Mouse (Mus musculus) ovary, postnatal 14 days (tissue): ENCODE results near the gene Unc5a.

ENCODE experiments used
- DNase-seq: peaks from one replicate; pipeline ENCODE4 v3.0.0; 2022; ENCODE audit warnings: low spot score

Gene Unc5a

DNA sequence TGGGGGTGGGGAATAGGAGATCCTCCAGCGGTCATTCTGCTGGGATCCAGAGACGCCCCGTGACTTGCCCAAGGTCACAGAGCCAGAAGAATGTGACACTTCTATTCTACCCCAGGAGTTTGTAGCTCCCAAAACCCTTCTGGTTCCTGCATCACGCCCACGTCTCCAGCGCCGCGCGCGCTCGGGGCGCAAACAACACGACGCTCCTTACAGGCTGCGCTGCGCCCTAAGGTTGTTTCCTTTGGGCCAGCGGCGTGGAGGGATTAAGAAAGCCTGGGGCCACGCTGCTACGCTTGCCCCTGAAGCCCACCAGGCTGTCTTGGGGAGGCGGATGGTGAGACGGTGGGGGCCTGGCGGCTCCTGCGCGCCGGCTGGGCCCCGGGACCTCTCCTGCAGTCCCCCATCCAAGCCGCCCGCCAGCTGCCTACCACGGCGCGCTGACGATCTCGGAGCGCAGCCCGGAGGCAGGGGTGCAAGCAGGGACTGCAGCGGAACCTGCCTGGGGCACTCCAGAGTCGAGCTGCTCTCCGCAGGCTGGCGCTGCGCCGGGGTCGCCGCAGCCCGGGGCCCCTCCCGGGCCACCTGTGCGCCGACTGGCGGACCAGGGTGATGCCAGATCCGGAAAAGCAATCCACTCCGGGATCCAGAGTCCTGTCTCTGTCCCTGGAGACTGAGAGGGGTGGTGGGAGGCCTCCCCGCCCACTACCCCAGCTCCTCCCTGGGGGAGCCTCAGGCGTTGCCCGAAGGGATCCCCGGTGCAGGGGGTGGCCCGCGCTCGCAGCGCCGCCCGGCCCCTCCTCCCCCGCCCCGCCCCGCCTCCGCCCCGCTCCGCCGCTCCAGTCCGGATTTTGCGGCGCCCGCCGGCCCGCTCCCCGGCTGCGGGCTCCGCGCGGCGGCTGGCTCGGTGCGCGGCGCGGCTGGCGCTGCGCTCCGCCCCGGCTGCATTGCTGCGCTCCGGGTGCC, at the start of gene Unc5a:
Unc5a (plus strand) TSS at position 881 of the 963 bp plus-strand sequence.
- DNase-seq: no peak

DNA sequence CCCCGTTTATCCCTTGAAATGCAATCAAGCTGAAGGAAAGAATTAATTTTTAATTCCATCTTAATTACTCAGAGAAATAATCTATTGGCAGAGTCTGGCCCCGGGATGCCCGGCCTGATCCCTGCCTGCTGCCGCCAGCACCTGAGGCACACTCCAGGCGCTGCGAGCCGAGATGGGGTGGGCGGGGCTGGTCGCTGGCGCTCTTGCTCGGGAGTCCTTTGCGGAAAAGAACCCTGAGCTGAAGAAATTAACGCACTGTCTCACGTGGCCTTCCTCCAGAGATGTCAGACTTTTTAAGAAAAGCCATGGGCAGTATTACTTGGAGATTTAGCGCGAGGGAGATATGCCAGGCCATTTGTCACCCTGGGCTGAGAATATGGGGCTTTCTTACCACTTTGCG, 37.2 kb upstream of the Unc5a start:
- no peak for DNase-seq

DNA sequence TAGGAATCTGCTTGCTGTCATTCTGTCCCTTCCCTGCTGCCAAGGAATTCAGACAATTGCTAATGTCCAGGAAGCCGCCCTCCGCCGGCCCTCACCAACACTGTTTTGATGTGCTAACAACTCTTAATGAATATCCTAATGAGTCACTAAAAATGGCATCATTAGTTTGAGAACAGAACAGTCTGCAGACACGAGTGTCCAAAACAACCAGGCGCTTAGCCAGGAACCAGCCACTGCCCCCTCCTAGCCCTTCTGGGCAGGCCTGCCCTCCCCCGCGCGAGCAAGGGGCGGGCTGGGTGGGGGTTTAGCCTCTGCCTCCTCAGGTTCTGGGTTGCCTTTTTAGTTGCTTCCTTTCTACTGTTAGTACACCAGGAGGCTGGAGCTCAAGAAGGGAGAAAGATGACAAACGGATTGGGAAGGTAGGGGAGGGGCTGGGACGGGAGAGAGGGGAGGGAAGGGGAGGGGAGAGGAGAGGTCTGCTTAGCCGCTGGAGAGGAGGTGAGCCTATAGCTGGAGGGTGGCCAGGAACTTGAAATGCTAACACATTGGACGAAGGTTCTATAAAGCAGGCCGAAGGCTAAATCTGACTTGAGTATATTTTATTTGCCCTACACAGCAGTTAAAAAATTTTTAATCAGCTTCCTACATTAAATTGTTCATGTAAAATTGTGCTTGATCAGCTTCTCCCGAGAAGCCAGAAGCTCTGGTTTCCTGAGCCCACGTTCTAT, 36.2 kb upstream of the Unc5a start:
- DNase-seq: no peak

DNA sequence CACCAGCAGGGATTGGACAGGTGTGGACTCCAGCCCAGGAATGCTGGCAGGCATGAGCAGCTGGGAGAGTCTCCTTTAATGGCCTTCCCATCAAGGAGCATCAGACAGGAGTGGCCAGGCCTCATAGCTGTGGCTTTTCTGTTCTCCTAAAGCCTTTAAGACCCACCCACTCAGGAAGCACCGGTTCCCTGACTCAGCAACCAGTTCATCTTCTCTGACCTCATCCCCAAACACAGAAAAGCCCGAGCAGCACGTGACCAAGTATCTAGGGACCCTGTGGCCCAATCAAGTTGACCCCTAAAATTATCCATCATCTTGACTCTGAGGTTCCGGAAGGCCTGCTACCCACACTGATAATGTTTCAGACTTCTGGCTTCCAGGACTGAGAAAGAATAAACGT, 32.6 kb upstream of the Unc5a start:
- DNase-seq: no peak

DNA sequence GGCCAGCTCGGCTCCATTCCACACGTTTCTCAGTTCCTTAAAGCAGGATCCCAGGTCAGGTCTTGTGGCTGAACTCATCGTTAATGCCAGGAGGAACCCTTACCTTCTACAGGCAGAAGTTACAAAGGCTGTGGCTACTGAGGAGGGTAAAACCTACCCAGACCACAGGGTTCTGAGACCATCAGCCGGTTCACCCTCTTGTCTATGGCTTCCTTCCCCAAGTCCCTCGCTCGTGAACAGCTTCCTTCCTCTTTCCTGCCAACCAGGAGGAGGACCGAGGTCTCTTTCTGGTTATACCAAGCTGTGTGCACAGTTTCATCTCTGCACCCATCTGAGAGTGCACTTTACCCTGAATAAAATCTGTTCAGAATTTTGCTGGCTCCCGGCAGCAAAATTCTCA, 30.3 kb upstream of the Unc5a start:
- DNase-seq: no peak

DNA sequence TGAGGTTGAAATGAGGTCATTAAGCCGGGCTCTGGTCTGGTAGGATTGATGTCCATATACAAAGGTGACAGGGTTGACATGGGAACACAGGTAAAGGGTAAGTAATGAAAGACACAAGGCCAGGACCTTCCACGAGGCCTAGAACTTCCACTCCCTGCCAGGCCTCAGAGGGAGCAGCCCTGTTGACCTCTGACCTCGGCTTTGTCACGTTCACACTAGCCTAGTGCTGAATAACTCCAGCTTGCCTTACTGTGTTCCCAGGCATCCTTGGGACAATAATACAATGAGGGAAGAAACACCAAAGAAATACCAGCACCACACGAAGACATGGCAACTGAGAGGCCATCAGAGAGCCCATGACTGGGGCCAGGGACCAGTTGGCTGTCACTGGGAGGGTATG, 29.5 kb upstream of the Unc5a start:
- no peak for DNase-seq

DNA sequence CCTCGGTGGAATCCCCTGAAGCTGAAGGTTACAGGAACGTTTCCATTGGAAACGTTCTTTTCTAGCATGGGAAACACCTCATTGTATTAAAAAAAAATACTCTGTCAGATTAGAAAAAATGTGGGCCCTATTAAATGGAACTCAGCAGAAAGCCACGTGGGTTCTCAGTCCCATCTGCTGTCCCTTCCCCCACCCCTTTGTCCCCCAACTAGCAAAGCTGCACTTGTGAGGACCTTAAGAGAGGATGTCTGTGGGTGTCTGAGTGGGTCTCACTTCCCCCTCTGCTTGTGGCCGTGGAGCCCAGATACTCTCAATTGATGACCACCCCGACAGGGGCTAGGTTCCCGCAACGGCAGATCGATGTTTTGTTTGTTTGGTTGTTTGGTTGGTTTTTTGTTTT, 27.5 kb upstream of the Unc5a start:
- no peak for DNase-seq

DNA sequence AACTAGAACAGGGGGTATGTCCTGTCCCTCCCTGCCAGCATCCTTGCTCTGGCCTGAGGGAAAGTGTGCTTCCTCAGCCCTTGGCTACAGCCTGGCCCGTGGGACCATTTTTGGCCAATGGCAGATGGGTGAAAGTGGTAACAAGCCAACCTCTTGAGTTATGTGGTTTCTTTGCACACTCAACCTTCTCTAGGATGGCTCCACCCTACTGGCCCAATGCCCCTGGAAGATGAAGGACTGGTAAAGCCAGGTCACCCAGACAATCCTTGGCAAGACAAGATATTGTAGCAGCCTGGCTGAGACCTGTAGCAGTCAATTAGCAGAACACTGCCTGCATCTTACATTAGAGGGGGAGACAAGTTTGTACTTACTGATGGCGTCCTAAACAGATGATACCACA, 25.5 kb upstream of the Unc5a start:
- DNase-seq: no peak

DNA sequence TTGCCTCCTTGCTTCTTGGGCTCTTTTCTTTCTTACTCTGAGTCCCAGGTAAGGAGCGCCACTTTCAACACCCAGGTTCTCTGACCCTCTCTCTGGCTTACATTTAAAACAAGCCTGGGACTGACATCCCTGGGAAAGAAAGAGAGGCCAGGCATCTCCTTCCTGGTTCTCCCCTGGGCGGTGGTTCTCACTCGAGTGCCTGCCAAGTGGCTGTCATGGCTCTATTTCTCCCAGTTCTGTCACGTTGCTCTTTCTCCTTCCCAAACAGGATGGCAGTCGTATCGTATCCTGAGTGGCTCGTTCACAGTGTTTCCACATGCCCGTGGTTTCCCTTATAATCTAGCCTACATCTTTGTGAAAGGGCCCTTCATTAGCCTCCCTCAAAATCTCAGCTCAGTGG, 23.7 kb upstream of the Unc5a start:
- DNase-seq: no peak

DNA sequence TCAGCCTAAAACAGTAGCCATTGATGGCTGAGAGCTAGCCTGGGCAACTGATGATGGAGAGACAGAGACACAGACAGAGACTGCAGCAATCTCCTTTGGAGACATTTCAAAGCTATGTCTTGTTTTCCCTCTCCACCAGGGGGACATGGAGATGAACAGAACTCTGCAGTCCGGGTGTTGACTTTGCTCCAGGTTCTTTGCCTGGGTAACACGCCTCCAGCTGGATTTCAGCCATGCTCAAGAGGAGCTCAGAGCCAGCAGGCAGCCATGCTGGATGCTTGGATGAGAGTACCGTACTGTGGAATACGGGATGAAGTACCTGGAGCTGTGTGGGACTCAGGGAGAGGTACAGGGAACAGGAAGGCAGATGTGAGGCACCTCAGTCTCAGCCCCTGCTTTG, 22.6 kb upstream of the Unc5a start:
- DNase-seq: no peak

DNA sequence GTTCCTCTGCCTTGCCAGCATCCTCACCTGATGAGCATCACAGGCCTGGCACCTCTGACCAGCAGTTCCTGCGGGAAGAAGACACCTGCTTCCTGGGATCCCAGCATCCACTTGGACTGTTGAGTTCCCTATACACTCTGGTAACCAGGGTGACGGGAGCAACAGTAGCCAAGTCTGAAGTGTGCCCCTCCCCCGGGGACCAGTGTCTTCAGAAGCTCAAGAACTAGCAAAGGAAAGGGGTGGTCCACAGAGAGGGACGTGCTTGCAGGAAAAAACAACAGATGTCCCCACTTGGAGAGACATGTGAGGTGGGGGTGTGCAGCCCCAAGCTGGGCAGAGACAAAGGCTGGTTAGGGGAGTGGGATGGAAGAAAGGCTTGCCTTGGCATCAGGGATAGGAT, 19.1 kb upstream of the Unc5a start:
- DNase-seq: no peak

DNA sequence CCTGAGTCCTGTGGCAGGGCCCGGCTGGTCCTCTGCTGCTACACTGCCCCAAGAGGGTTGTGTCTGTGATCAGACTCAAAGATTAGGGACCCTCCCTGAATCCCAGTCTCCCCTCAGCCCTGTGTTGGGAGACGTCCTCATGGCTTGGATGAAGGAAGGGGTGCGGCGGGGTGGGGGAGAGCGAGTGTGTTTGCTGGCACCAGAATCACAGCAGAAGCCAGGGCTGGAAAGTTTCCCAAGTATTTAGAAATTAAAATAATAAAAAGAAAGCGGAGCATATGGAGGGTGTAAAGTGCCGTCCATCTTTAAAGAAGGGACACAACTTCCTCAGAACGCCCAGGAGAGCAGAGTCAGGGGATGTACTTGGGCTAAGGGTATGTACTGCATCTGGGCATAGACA, 14.3 kb upstream of the Unc5a start:
- no peak for DNase-seq

DNA sequence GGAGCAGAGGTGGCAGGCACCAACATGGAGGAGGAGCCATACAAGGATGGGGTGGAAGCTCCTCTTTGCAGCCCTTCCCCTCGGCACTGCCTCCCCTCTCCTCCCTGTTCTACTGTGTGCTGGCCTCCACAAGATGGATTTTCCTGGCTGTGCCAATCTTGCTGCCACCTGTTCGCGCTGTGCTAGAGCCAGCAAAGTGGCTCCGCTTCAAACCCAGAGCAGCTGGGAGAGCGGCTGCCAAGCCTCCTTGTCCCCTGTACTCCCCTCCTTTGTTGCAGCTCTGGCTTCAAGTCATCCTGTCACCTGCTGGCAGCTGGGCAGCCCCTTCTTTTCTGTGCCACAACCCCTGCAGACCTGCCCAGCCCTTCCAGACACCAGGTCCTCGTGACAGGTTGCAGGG, 13.0 kb upstream of the Unc5a start:
- DNase-seq: no peak

DNA sequence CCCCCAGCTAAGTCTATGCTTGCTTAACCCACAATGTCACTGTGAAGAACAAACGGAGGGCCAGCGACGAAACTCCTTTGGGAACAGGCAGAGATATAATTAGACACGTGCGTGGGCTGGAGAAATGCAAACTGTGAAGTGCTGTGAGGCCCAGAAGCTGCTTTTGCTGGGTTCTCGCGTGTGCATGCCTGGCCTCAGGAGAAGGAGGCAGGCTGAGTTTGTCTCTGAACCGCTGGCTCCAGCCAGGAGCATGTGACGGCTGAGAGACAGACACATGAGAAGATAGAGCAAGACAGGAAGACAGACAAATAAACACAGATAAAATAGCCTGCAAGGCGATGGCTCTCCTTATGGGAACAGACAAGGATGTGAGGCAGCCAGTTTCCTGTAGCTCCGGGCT, 11.3 kb upstream of the Unc5a start:
- no peak for DNase-seq

DNA sequence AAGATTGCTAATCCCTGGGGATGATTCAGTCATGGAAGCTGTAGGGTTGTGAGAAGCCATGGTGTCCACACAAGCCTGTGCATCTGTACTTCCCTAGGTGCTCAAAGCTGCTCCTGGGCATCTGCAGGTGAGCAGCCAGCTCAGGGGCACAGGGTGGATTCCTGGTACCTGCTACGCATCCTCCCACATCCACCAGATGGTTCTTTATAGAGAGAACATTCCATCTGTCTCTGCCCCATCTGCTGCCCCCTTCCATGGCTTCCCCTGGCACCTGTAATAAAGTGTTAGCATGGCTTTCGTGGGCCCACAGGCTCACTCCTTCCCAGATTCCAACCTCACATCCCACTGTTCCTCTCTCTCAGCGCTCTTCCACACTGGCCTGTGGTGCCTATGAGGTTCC, 10.7 kb upstream of the Unc5a start:
- DNase-seq: no peak

DNA sequence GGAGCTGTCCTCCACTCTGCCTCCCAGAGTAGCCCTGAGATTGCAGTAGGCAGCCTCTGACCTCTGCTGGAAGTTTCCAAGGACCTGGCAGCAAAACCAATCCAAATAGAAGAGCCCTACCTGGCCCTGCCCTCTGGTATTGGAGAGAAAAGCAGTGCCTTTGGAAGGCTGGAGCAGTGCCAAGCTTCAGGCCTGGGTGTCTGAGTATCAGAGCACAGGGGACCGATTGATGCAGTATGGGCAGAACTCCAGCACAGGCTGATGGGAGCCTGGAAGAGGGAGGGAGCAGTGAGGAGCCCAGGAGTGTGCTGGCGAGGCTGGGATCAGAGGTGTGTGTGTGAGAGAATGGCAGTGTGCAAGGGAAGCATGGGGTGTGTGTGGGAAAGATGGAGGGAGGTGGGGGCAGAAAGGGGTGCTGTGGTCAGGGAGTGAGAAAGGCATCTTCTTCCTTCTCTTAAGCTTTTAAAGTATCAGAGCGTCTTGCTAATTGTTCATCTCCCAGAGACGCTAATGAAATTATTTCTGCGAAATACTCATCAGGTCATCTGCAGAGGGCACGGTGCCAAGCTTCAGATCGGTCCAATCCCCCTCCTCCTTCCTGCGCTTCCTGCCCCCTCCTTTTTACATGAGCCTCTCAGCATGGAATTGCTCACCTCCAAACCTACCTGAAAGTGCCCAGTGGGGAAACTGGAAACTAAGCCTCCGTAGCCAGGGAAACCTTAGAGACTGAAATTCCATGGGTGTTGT, 4.6 kb upstream of the Unc5a start:
- DNase-seq: no peak

DNA sequence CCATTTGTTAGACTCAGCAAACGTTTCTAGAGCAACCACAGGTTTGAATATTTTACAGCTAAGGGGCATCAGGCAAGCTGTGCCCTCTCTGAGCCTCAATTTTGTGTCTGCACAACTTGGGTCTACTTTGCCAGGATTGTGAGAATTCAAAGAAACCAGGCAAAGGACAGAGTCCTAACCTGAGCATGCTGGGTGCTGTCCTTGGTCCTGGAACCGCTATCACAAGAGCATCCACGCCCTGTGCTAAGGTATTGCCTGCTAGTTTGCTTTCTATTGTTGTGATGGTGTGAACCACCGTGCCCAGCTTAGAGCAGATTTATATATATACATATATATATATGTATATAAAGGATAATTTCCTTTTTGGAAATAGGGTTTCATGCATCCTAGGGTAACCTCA, 3.9 kb upstream of the Unc5a start:
- peak; percentile 36 for DNase-seq

DNA sequence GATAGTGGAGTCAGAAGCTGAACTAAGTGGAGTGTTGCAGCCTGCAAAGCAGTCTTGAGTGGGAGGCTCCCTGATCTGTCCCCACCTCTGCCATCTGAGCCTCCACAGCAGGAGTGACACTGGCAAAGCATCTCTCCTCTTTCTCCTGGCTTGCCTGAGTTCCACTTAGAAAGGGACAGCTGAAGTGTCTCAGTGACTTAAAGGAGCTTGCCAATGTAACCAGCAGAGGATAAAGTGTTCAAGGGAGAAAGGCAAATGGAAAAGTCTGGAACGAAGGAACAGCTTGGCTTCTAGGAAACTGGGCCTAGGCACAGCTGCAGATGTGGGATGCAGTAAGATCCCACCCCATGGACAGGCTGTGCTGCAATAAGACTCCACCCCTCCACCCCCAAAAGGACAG, 2.8 kb upstream of the Unc5a start:
- DNase-seq: no peak

DNA sequence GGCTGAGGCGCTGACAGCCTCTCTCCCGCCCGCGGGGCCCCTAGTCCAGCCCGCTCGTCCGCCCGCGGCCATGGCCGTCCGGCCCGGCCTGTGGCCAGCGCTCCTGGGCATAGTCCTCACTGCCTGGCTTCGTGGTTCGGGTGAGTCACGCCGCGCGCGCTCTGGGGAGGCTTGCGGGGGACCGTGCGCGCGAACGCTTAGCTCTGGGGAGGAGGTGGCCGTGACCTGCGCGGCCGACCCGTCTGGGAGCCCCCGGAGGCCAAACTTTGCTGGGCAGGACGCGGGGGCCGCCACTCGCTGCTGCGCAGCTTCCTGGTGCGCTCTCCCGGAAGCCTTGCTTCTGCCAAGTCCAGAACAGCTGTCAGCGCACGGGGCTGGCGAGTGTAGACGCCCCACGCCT, 381 bp downstream of the Unc5a start:
- no peak for DNase-seq

DNA sequence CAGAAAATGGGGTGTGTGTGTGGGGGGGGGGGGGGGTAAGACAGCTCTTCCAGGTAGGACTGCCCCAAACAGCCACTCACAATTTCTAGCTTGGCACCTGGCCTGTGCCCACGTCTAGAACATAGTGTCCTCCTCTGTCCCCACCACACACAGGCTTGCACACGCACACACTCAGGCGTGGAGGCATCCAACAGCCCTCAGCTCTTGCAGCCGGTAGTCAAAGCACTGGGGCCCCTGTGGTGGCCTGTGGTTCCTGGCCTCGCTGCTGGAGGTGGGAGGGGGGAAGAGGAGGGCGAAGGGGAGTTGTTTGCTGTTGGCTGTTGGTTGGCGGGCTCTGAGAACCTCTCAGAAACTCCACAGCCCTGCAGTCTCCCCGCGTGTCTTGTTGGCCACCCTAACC, 920 bp downstream of the Unc5a start:
- no peak for DNase-seq

DNA sequence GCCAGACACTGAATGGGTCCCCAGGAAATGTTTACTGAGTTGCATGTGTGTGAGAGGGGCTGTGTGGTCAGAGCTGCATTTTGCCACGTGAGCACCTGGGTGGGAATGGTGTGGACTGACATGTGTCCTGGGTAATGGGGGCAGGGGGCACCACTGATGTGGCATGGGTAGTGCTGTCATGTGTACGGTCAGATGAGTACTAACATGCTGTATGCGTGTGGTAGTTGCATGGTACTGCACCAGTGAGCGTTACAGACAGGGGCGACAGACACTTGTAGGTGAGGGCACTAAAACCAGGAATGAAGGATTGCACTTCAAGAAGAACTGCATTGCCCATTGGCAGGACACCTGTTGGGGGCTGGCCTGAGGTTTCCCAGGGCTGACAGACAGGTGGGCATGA, 2.0 kb downstream of the Unc5a start:
- no peak for DNase-seq

DNA sequence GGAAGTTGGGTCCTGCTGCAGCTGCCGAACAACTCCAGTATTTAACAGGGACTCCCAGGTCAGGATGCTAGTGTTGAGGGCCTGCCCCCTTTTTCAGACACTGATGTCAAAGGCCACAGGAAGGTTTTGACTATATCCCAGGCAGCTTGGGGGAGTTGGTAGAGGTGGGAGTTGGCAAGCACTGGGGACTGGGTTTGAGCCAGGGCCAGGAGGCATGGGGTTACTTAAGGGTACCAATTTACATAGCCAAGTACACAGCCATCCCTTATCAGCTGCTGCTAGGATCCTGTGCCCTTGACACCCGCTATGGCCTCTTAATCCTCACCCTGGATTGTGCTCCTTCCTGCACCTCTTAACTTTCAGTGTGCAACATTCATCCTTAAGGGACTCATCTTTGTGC, 5.5 kb downstream of the Unc5a start:
- no peak for DNase-seq
